Mouse (Mus musculus) testis, adult 2 months (tissue): ENCODE data around the gene Srsf11. TPM values are rescaled to one million over a fixed set of nuclear protein-coding genes. Genes with fewer than 3 reads are reported as not detected.
A peak's percentile ranks its signal among the peaks of the same experiment; 100 is the strongest.

Experiments used
- H3K27ac ChIP-seq: fragments of 200-500 bp; 2 replicates; pipeline ENCODE4 v1.5.1; 2012; ENCODE audit warnings: low read depth, low read length; ENCODE audit not compliant: control insufficient read depth, insufficient read depth
- H3K27me3 ChIP-seq: fragments of 200-500 bp; 2 replicates; pipeline ENCODE4 v1.6.1; 2012; ENCODE audit warnings: mild to moderate bottlenecking, low read length, moderate library complexity; ENCODE audit not compliant: control insufficient read depth, insufficient read depth
- H3K36me3 ChIP-seq: fragments of 200-500 bp; 2 replicates; pipeline ENCODE4 v1.6.1; 2012; ENCODE audit warnings: mild to moderate bottlenecking, low read length; ENCODE audit not compliant: control insufficient read depth, insufficient read depth
- H3K4me1 ChIP-seq: fragments of 200-500 bp; 2 replicates; pipeline ENCODE4 v1.6.1; 2012; ENCODE audit warnings: low read length; ENCODE audit not compliant: control insufficient read depth, insufficient read depth
- H3K4me3 ChIP-seq: fragments of 200-500 bp; 2 replicates; pipeline ENCODE4 v1.5.1; 2012; ENCODE audit warnings: low read depth, mild to moderate bottlenecking, low read length, moderate library complexity, mixed read lengths; ENCODE audit not compliant: control insufficient read depth
- CTCF ChIP-seq: fragments of 200-500 bp; IDR thresholded peaks from 2 replicates; pipeline ENCODE4 v1.5.1; 2012; ENCODE audit warnings: low read depth, mild to moderate bottlenecking, inconsistent platforms, low read length, moderate library complexity; ENCODE audit not compliant: control insufficient read depth, insufficient read depth, insufficient replicate concordance
- POLR2A ChIP-seq: fragments of 200-500 bp; IDR thresholded peaks from 2 replicates; pipeline ENCODE4 v1.6.1; 2012; ENCODE audit warnings: low read depth, mild to moderate bottlenecking, inconsistent platforms, low read length, moderate library complexity; ENCODE audit not compliant: control insufficient read depth
- polyA plus RNA-seq: library from polyadenylated mRNA; depleted of rRNA; stranded (reverse); fragments of >200 nt; gene quantifications from 2 replicates; pipeline ENCODE4 v1.2.3, GENCODE M21; 2012; rRNA removed

Gene Srsf11
- polyA plus RNA-seq = 216 and 254 TPM in 2 replicates

- no peaks in the 10 kb centered on the region for H3K4me1 ChIP-seq
- peak within 1 kb of the TSS; percentile 100 for H3K27ac ChIP-seq
- no peak for TF ChIP-seq CTCF
- TF ChIP-seq POLR2A = peak; percentile 96
- H3K4me3 ChIP-seq = peak within 1 kb of the TSS; percentile 99
- peaks cover 1% of the 10 kb centered on the region; the same call in 1 of the 2 replicates for H3K36me3 ChIP-seq
- H3K27me3 ChIP-seq = no peaks in the 10 kb centered on the region
Measured at GRCm38 (mm10) chr3:158036329-158036988, at the start of gene Srsf11, which contains the start of gene Lrrc40. Srsf11 (minus strand) TSS chr3:158036639. Lrrc40 (plus strand) TSS chr3:158036662.

- TF ChIP-seq POLR2A (no peak), CTCF (no peak)
- no peak overlapping the region for H3K27ac ChIP-seq
- no peak overlapping the region for H3K4me3 ChIP-seq
- H3K27me3 ChIP-seq = no peaks in the 10 kb centered on the region
- H3K4me1 ChIP-seq = no peaks in the 10 kb centered on the region
- no peaks in the 10 kb centered on the region for H3K36me3 ChIP-seq
Measured at GRCm38 (mm10) chr3:158077828-158078227, 41.4 kb upstream of the Srsf11 start.

- Histone ChIP-seq H3K27me3 (no peaks in the 10 kb centered on the region), H3K4me3 (no peak overlapping the region), H3K27ac (no peak overlapping the region)
Measured at GRCm38 (mm10) chr3:158077380-158077772, 40.9 kb upstream of the Srsf11 start.

GRCm38 (mm10) chr3:158076685-158077379 is 40.4 kb upstream of the Srsf11 start:
- Histone ChIP-seq H3K27me3 (no peaks in the 10 kb centered on the region), H3K4me3 (no peak overlapping the region), H3K36me3 (no peaks in the 10 kb centered on the region), H3K4me1 (no peaks in the 10 kb centered on the region), H3K27ac (no peak overlapping the region)
- TF ChIP-seq CTCF (no peak; the same call in 1 of the 2 replicates), POLR2A (no peak)

More at GRCm38 (mm10) chr3:158077380-158077772, 40.9 kb upstream of the Srsf11 start:
- Histone ChIP-seq H3K4me1 (no peaks in the 10 kb centered on the region), H3K36me3 (no peaks in the 10 kb centered on the region)
- TF ChIP-seq CTCF = no peak
- TF ChIP-seq POLR2A = no peak

- Histone ChIP-seq H3K4me1 (no peaks in the 10 kb centered on the region), H3K4me3 (no peak overlapping the region), H3K27me3 (no peaks in the 10 kb centered on the region), H3K27ac (no peak overlapping the region), H3K36me3 (no peaks in the 10 kb centered on the region)
- TF ChIP-seq CTCF (no peak), POLR2A (no peak)
Measured at GRCm38 (mm10) chr3:158075004-158075403, 38.6 kb upstream of the Srsf11 start.

- H3K4me1 ChIP-seq = no peaks in the 10 kb centered on the region
- H3K27me3 ChIP-seq = no peaks in the 10 kb centered on the region
- TF ChIP-seq POLR2A (no peak), CTCF (no peak)
- no peak overlapping the region for H3K27ac ChIP-seq
- H3K36me3 ChIP-seq = no peaks in the 10 kb centered on the region; the same call in 1 of the 2 replicates
- no peak overlapping the region for H3K4me3 ChIP-seq
Measured at GRCm38 (mm10) chr3:158068613-158069263, 32.3 kb upstream of the Srsf11 start.

GRCm38 (mm10) chr3:158067916-158068315 is 31.5 kb upstream of the Srsf11 start:
- no peak overlapping the region for H3K27ac ChIP-seq
- no peaks in the 10 kb centered on the region; the same call in 1 of the 2 replicates for H3K36me3 ChIP-seq
- no peaks in the 10 kb centered on the region for H3K27me3 ChIP-seq
- TF ChIP-seq CTCF = no peak
- TF ChIP-seq POLR2A = no peak
- no peak overlapping the region for H3K4me3 ChIP-seq
- H3K4me1 ChIP-seq = no peaks in the 10 kb centered on the region
